Mouse (Mus musculus): ENCODE data around the gene Ivns1abp.

DNA sequence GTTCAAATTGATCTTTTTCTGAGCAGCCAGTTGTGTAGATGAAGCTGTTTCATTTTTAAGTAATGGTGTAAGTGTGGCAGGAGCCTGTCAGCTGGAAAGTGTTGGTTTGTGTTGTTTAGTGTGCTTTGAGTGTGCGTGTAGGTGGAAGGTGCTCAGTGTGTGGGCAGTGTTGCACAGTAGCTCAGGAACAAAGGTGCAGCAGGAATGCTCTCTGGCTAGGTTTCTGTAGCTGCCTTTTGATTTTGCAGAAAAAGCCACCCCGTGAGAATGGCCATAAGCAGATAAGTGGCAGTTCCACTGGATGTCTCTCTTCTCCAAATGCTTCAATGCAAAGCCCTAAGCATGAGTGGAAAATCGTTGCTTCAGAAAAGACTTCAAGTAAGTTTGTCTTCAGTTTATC, 15.1 kb downstream of the Ivns1abp start:
- TF ChIP-seq CTCF (IDR thresholded peaks at IDR 0.05; ENCODE audit: borderline replicate concordance, control insufficient read depth, extremely low read depth, insufficient read depth, low read length, poor library complexity) (no peak), POLR2A (IDR thresholded peaks at IDR 0.05; ENCODE audit: control insufficient read depth, extremely low read depth, insufficient read depth, low read length, poor library complexity) (no peak)

All from thymus, adult 2 months (tissue).